Comparison of ENCODE assay signal across 17 mouse cellular contexts in the genomic region with DNA sequence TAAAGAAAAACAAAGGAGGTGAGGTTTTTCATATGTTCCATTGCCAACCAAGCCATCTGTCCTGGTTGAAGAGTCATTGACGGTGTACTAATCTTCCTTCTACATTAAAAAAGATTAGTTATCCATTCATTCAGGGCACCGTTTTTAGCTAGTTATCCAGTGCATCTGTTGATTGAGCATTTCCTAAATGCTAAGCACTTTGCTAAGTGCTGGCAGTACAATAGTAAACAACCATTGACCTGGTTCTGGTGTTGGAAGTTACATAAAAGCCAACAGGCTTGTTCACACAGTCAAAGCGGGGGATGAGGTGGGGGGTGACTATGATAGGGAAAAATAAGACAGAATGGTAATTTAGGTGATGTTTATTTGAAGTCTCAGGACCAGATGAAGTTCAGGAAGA.
"Had no signal": no experiment of that assay in that cellular context is flagged by ENCODE, and none has a peak within 500 bp of the region (broad histone marks: within the 10 kb centered on the region; RNA-seq: fewer than 3 reads in every experiment).

No protein-coding gene starts in this region.

- ATAC-seq: lung, postnatal 0 days; midbrain, embryonic 13.5 days; midbrain, embryonic 15.5 days had no signal

- H3K27me3 ChIP-seq: lung, embryonic 15.5 days; megakaryocyte, embryonic 14.5 days; midbrain, embryonic 13.5 days; midbrain, embryonic 15.5 days; neural tube, embryonic 12.5 days; stomach, embryonic 15.5 days had no signal

- H3K4me1 ChIP-seq: lung, embryonic 15.5 days; stomach, embryonic 15.5 days had no signal

- H3K9me3 ChIP-seq: lung, embryonic 15.5 days; megakaryocyte, embryonic 14.5 days; midbrain, embryonic 13.5 days; midbrain, embryonic 15.5 days; neural tube, embryonic 12.5 days; stomach, embryonic 15.5 days had no signal

- H3K9ac ChIP-seq: lung, embryonic 15.5 days; midbrain, embryonic 13.5 days; midbrain, embryonic 15.5 days; neural tube, embryonic 12.5 days; stomach, embryonic 15.5 days had no signal

- DNase-seq: lung, adult 2 months; lung, postnatal 14 days; lung, postnatal 36 days; right cerebral cortex, postnatal 14 days; thymus, adult 2 months; thymus, postnatal 25 days; thymus, postnatal 4 days had no signal

- H3K27ac ChIP-seq: lung, embryonic 15.5 days; macrophage; midbrain, embryonic 13.5 days; midbrain, embryonic 15.5 days; neural tube, embryonic 12.5 days; stomach, embryonic 15.5 days; stomach, postnatal 0 days had no signal

- H3K4me2 ChIP-seq: lung, embryonic 15.5 days; midbrain, embryonic 11.5 days; midbrain, embryonic 13.5 days; midbrain, embryonic 15.5 days; neural tube, embryonic 12.5 days; stomach, embryonic 15.5 days had no signal

- H3K4me3 ChIP-seq: lung, embryonic 15.5 days; megakaryocyte, embryonic 14.5 days; midbrain, embryonic 13.5 days; midbrain, embryonic 15.5 days; neural tube, embryonic 12.5 days; stomach, embryonic 15.5 days had no signal
